Mouse (Mus musculus) lung, adult 2 months (tissue): Measurements from ENCODE around the gene Atp7a.

Experiments used
- CTCF ChIP-seq: fragments of 200-500 bp; IDR thresholded peaks from 2 replicates; pipeline ENCODE4 v1.5.1; 2011; ENCODE audit warnings: mild to moderate bottlenecking, low read length, control low read depth; ENCODE audit not compliant: insufficient read depth
- POLR2A ChIP-seq: fragments of 200-500 bp; IDR thresholded peaks from 2 replicates; pipeline ENCODE4 v1.6.1; 2011; ENCODE audit warnings: low read depth, mild to moderate bottlenecking, control low read depth, low read length, borderline replicate concordance; ENCODE audit errors: extremely low read depth

- TF ChIP-seq CTCF (no peak), POLR2A (no peak)
These were observed 9.6 kb upstream of the Atp7a start for GRCm38 (mm10) chrX:106017516-106017915.
